Mouse (Mus musculus): ENCODE measurements around the gene Ell.
"Not testable (repeated sequence)": the region's sequence is repeated elsewhere in the genome, so short reads cannot be mapped to it uniquely, and the experiment has no call there.

Gene Ell

GRCm38 (mm10) chr8:70507027-70507393, 32.2 kb upstream of the Ell start:
- DNase-seq: no peak

GRCm38 (mm10) chr8:70509281-70509952, 29.8 kb upstream of the Ell start:
- no peak for DNase-seq

- DNase-seq: peak; percentile 97
These were observed 28.9 kb upstream of the Ell start, which contains the start of gene Uba52 for GRCm38 (mm10) chr8:70510228-70510915. Gene Uba52, minus strand, starts transcription at chr8:70510801.

GRCm38 (mm10) chr8:70511174-70511573, 28.1 kb upstream of the Ell start:
- not testable (repeated sequence) for DNase-seq

- no peak for DNase-seq
These were observed 27.5 kb upstream of the Ell start for GRCm38 (mm10) chr8:70511770-70512169.

- DNase-seq: no peak
These were observed 26.9 kb upstream of the Ell start for GRCm38 (mm10) chr8:70512253-70512903.

GRCm38 (mm10) chr8:70513441-70513840, 25.8 kb upstream of the Ell start:
- no peak for DNase-seq

GRCm38 (mm10) chr8:70517940-70518643, 21.2 kb upstream of the Ell start:
- no peak for DNase-seq

- no peak for DNase-seq
These were observed 20.2 kb upstream of the Ell start for GRCm38 (mm10) chr8:70519043-70519442.

GRCm38 (mm10) chr8:70519606-70520005, 19.7 kb upstream of the Ell start:
- no peak for DNase-seq

- DNase-seq: peak; percentile 94
These were observed 16.5 kb upstream of the Ell start for GRCm38 (mm10) chr8:70522592-70523403.

GRCm38 (mm10) chr8:70527111-70527511, 12.1 kb upstream of the Ell start:
- no peak for DNase-seq

GRCm38 (mm10) chr8:70527512-70528181, 11.6 kb upstream of the Ell start, which contains the start of the genes Fkbp8 and Kxd1:
Gene Fkbp8, plus strand, starts transcription at chr8:70527724.
Gene Kxd1, minus strand, starts transcription at chr8:70527956.
- DNase-seq: peak; percentile 99

- no peak for DNase-seq
These were observed 11.0 kb upstream of the Ell start for GRCm38 (mm10) chr8:70528182-70528797.

- no peak for DNase-seq
These were observed 10.0 kb upstream of the Ell start for GRCm38 (mm10) chr8:70529299-70529698.

- no peak for DNase-seq
These were observed 9.5 kb upstream of the Ell start for GRCm38 (mm10) chr8:70529741-70530161.

GRCm38 (mm10) chr8:70530314-70530713, 8.9 kb upstream of the Ell start:
- DNase-seq: no peak

GRCm38 (mm10) chr8:70534281-70534680, 5.0 kb upstream of the Ell start:
- no peak for DNase-seq

- no peak for DNase-seq
These were observed 4.0 kb upstream of the Ell start for GRCm38 (mm10) chr8:70535221-70535620.

- DNase-seq: no peak
These were observed 3.6 kb upstream of the Ell start for GRCm38 (mm10) chr8:70535701-70536100.

- DNase-seq: peak; percentile 55
These were observed 1.2 kb upstream of the Ell start for GRCm38 (mm10) chr8:70538024-70538579.

Measured in cerebellum, adult 8-10 months (tissue).